8 mouse cellular contexts compared by ENCODE assay signal in the genomic region with DNA sequence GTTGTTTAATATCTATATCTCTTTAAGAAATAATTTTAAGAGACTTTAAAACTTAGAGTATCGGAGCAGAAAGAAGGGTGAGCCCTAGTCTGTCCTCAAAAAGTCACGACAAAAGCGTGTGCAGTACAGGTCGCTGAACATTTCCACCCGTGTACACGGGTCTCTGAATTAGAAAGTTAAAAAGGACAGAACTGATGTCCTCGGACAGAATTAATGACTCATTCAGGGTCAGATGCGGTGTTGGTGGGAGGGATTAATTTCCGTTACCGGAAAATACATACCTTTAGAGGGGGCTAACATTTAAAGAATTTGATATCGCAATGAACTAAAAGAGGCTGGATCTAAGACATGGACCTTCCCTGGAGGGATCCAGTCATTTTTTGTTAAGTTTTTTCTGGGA.
DNase-seq lines count a peak whose midpoint lies in the region; ATAC-seq and TF ChIP-seq lines count a peak whose summit lies in the region.

No protein-coding gene starts in this region.

- WGBS in heart, embryonic 15.5 days = 14% methylated on average over 11 of the region's 11 CpGs
- 14% methylated on average over 11 of the region's 11 CpGs for WGBS in liver, postnatal 0 days (ENCODE audit: insufficient replicate concordance)

- H3K4me3 ChIP-seq in gastrocnemius, adult 2 months = peak overlapping the region; percentile 90
- peak overlapping the region; percentile 91 for H3K4me3 ChIP-seq in E14TG2a.4 (replicated peaks; ENCODE audit: low read length)
- peak overlapping the region; percentile 79 for H3K4me3 ChIP-seq in heart, embryonic 15.5 days
- H3K4me3 ChIP-seq in liver, postnatal 0 days (ENCODE audit: low read depth, low read length) = peak overlapping the region; percentile 78

- H3K9me3 ChIP-seq in E14TG2a.4 (ENCODE audit: low read length) = no peaks in the 10 kb centered on the region
- H3K9me3 ChIP-seq in heart, embryonic 15.5 days (replicated peaks) = no peaks in the 10 kb centered on the region
- no peaks in the 10 kb centered on the region for H3K9me3 ChIP-seq in liver, postnatal 0 days (ENCODE audit: low read length)

- intact Hi-C loops in gastrocnemius, adult 2 months (cut with DNase I) = loop anchor here (2.0 to 10.0 kb wide), 3 partner anchors 61 to 263 kb away; a partner anchor contains a TSS

- H3K4me1 ChIP-seq in E14TG2a.4 (replicated peaks; ENCODE audit: low read depth, low read length) = peaks cover 24% of the 10 kb centered on the region
- peaks cover 13% of the 10 kb centered on the region for H3K4me1 ChIP-seq in heart, embryonic 15.5 days (replicated peaks)
- peaks cover 7% of the 10 kb centered on the region for H3K4me1 ChIP-seq in liver, postnatal 0 days (ENCODE audit: insufficient read depth)

- TF ChIP-seq CTCF in gastrocnemius, adult 2 months (IDR thresholded peaks at IDR 0.05) = no peak
- no peak for TF ChIP-seq CTCF in E14TG2a.4 (conservative IDR thresholded peaks at IDR 0.05; ENCODE audit: low read length)
- no peak for TF ChIP-seq CTCF in liver, postnatal 0 days (IDR thresholded peaks at IDR 0.05; ENCODE audit: low read depth)

- peaks cover 71% of the 10 kb centered on the region for H3K27me3 ChIP-seq in E14TG2a.4 (ENCODE audit: insufficient read depth, low read length)
- peaks cover 28% of the 10 kb centered on the region for H3K27me3 ChIP-seq in heart, embryonic 15.5 days
- peaks cover 31% of the 10 kb centered on the region for H3K27me3 ChIP-seq in liver, postnatal 0 days (ENCODE audit: insufficient read depth, low read length)

- no peak for DNase-seq in gastrocnemius, adult 2 months
- DNase-seq in gastrocnemius, postnatal 10 days = no peak
- no peak for DNase-seq in liver, postnatal 0 days
- DNase-seq in right cerebral cortex, postnatal 14 days = no peak
- no peak for DNase-seq in cerebellum, postnatal 14 days
- DNase-seq in gastrocnemius, postnatal 4 days (ENCODE audit: low spot score in 2 of 2) = no peak

- TF ChIP-seq EP300 in liver, postnatal 0 days (IDR thresholded peaks at IDR 0.05; ENCODE audit: low read depth) = no peak

- H3K4me2 ChIP-seq in heart, embryonic 15.5 days = peak overlapping the region; percentile 92
- H3K4me2 ChIP-seq in liver, postnatal 0 days (ENCODE audit: low read depth, low read length) = peak overlapping the region; percentile 92

- peak overlapping the region; percentile 80 for H3K9ac ChIP-seq in heart, embryonic 15.5 days
- peak overlapping the region; percentile 76 for H3K9ac ChIP-seq in liver, postnatal 0 days (replicated peaks)

- no peak for ATAC-seq in heart, embryonic 15.5 days (replicated peaks; ENCODE audit: insufficient number of reproducible peaks, insufficient read depth, low FRiP score, low read depth)
- ATAC-seq in liver, postnatal 0 days = no peak

- H3K27ac ChIP-seq in gastrocnemius, adult 2 months = peak overlapping the region; percentile 94
- H3K27ac ChIP-seq in heart, embryonic 15.5 days = peak overlapping the region; percentile 98
- peak overlapping the region; percentile 95 for H3K27ac ChIP-seq in liver, postnatal 0 days (ENCODE audit: low read depth)

- no peaks in the 10 kb centered on the region for H3K36me3 ChIP-seq in E14TG2a.4 (ENCODE audit: insufficient read depth, low read length)
- no peaks in the 10 kb centered on the region for H3K36me3 ChIP-seq in heart, embryonic 15.5 days
- H3K36me3 ChIP-seq in liver, postnatal 0 days (replicated peaks; ENCODE audit: insufficient read depth, low read length) = no peaks in the 10 kb centered on the region
